Mouse (Mus musculus) frontal cortex, adult (tissue): ENCODE measurements at regions not wholly inside any gene's neighbourhood (a gene's known extent, or its start where the extent isn't known, plus 50 kb on each side); places are given as distances from the start of the nearest gene placed in this dataset.
A peak's percentile ranks its signal among the peaks of the same experiment; 100 is the strongest.

Experiments used
- ATAC-seq: cut with Nextera tagmentation; 2 replicates; pipeline ENCODE4 v1.9.2; 2017; ENCODE audit warnings: mild to moderate bottlenecking, moderate library complexity, mixed read lengths; ENCODE audit not compliant: low TSS enrichment

- ATAC-seq: no peak
Measured at GRCm38 (mm10) chr13:19523686-19524085, 96.0 kb downstream of the Epdr1 start.

GRCm38 (mm10) chr13:19517938-19518777 lies 101.6 kb downstream of the Epdr1 start:
- no peak for ATAC-seq

GRCm38 (mm10) chr13:19514844-19515555 lies 104.7 kb downstream of the Epdr1 start:
- ATAC-seq: no peak

GRCm38 (mm10) chr13:19506543-19506942 lies 110.9 kb upstream of the Stard3nl start:
- ATAC-seq: no peak

- ATAC-seq: peak; percentile 65; the same call in 1 of the 2 replicates
Measured at GRCm38 (mm10) chr13:19504241-19504640, 108.6 kb upstream of the Stard3nl start.

- no peak for ATAC-seq
Measured at GRCm38 (mm10) chr13:19482198-19482597, 86.6 kb upstream of the Stard3nl start.

- peak; percentile 69 for ATAC-seq
Measured at GRCm38 (mm10) chr13:19474041-19474440, 78.4 kb upstream of the Stard3nl start.

GRCm38 (mm10) chr13:19470729-19471128 lies 75.1 kb upstream of the Stard3nl start:
- ATAC-seq: no peak

- ATAC-seq: no peak
Measured at GRCm38 (mm10) chr13:19466722-19467384, 71.3 kb upstream of the Stard3nl start.

GRCm38 (mm10) chr13:19462966-19463365 lies 67.4 kb upstream of the Stard3nl start:
- ATAC-seq: no peak

GRCm38 (mm10) chr13:19449387-19449786 lies 53.8 kb upstream of the Stard3nl start:
- ATAC-seq: no peak
